Mouse (Mus musculus): Measurements from ENCODE around the gene Tlcd2.

GRCm38 (mm10) chr11:75458628-75459041, 2.9 kb upstream of the Tlcd2 start:
- TF ChIP-seq EP300 (IDR thresholded peaks at IDR 0.05) (no peak), CTCF (IDR thresholded peaks at IDR 0.05) (no peak)
